Mouse (Mus musculus) forebrain, embryonic 15.5 days (tissue): ENCODE results near the gene Csf3. TPM values are rescaled to one million over a fixed set of nuclear protein-coding genes. Genes with fewer than 3 reads are reported as not detected.
A peak's percentile ranks its signal among the peaks of the same experiment; 100 is the strongest.
"Not testable (repeated sequence)": the region's sequence is repeated elsewhere in the genome, so short reads cannot be mapped to it uniquely, and the experiment has no call there.

Experiments
- ATAC-seq: fragments of 200-750 bp; cut with Nextera tagmentation; replicated peaks from 2 replicates; pipeline ENCODE4 v1.8.0; 2017; ENCODE audit warnings: mild to moderate bottlenecking, moderate TSS enrichment, moderate library complexity
- H3K27ac ChIP-seq: fragments of 300-500 bp; sonication (generic); replicated peaks from 2 replicates; pipeline ENCODE4 v1.5.1; 2015; ENCODE audit warnings: mild to moderate bottlenecking, inconsistent platforms
- H3K27me3 ChIP-seq: fragments of 300-500 bp; sonication (generic); 2 replicates; pipeline ENCODE4 v1.6.1; 2015; ENCODE audit warnings: inconsistent platforms
- H3K36me3 ChIP-seq: fragments of 300-500 bp; sonication (generic); 2 replicates; pipeline ENCODE4 v1.6.1; 2015; ENCODE audit warnings: mild to moderate bottlenecking, inconsistent platforms
- H3K4me1 ChIP-seq: fragments of 300-500 bp; sonication (generic); 2 replicates; pipeline ENCODE4 v1.6.1; 2015; ENCODE audit warnings: inconsistent platforms
- H3K4me2 ChIP-seq: fragments of 300-500 bp; sonication (generic); replicated peaks from 2 replicates; pipeline ENCODE4 v1.6.1; 2015; ENCODE audit warnings: mild to moderate bottlenecking, inconsistent platforms
- H3K4me3 ChIP-seq: fragments of 300-500 bp; sonication (generic); 2 replicates; pipeline ENCODE4 v1.5.1; 2015; ENCODE audit warnings: mild to moderate bottlenecking, inconsistent platforms
- H3K9ac ChIP-seq: fragments of 300-500 bp; sonication (generic); replicated peaks from 2 replicates; pipeline ENCODE4 v1.6.1; 2015; ENCODE audit warnings: mild to moderate bottlenecking, inconsistent platforms
- H3K9me3 ChIP-seq: fragments of 300-500 bp; sonication (generic); 2 replicates; pipeline ENCODE4 v1.6.1; 2016; ENCODE audit warnings: inconsistent platforms
- WGBS: fragments of 180-500 bp; shearing (Covaris S2); methylation state at CpG from one replicate; pipeline ENCODE4 v1.1.7; 2015; ENCODE audit warnings: mixed read lengths; 5-methylcytosine and 5-hydroxymethylcytosine counted together
- polyA plus RNA-seq: library from polyadenylated mRNA; unstranded; fragments of >200 nt; fragmentation: Nextera tagmentation; extraction: Ambion mirVana; gene quantifications from 2 replicates; pipeline ENCODE4 v1.2.1, GENCODE M21; 2015

The Csf3 gene
- polyA plus RNA-seq, 1 experiment from 2014 or later = not detected

DNA sequence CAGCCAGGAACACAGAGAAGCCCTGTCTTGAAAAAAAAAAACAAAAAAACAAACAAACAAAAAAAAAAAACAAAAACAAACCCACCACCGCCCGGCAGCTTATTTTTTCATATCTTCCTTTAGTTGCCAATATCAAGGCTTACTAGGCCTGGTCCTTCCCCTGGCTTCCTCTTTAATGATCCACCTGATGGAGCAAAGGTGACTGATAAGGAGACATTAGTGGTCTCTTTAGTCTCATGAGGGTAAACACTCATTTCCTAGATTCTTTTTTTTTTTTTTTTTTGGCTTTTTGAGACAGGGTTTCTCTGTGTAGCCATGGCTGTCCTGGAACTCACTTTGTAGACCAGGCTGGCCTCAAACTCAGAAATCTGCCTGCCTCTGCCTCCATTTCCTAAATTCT is 36.2 kb downstream of the Csf3 start:
- not testable (repeated sequence) for H3K9ac ChIP-seq, H3K36me3 ChIP-seq, H3K27me3 ChIP-seq, H3K4me2 ChIP-seq, H3K27ac ChIP-seq, H3K9me3 ChIP-seq, H3K4me3 ChIP-seq, ATAC-seq
- H3K4me1 ChIP-seq = peaks cover 36% of the 10 kb centered on the region
- 89% methylated on average over 2 of the region's 2 CpGs for WGBS

DNA sequence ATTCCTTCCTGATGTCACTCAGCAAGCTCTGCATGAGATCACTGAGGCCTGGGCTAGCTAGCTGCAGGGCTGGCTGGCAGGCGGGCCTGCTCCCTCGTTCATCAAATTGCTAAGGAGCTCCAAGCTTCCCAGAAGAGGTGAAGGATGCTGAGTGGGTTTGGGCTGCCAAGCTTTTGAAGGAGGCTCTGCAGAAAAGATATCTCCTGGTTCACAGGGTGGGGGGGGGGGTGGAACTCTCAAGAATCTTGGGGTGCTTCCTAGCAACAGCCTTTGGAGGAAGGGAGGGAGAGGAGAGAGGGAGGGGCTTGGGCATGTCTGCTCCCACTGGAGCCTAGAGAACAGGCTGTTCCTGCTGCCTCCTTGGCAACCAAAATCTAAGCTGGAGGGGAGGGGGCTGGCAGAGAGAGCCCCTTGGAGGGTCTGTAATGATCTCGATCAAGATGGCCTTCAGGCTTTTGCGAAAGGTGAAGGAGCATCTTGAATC is 37.4 kb downstream of the Csf3 start:
- Histone ChIP-seq H3K4me1 (peaks cover 42% of the 10 kb centered on the region), H3K9ac (no peak overlapping the region; the same call in 1 of the 2 replicates), H3K27ac (peak overlapping the region; percentile 97), H3K4me3 (no peak overlapping the region), H3K9me3 (no peaks in the 10 kb centered on the region), H3K4me2 (no peak overlapping the region; the same call in 1 of the 2 replicates), H3K36me3 (no peaks in the 10 kb centered on the region), H3K27me3 (no peaks in the 10 kb centered on the region)
- WGBS = 17% methylated on average over 4 of the region's 4 CpGs
- ATAC-seq = peak; percentile 51

DNA sequence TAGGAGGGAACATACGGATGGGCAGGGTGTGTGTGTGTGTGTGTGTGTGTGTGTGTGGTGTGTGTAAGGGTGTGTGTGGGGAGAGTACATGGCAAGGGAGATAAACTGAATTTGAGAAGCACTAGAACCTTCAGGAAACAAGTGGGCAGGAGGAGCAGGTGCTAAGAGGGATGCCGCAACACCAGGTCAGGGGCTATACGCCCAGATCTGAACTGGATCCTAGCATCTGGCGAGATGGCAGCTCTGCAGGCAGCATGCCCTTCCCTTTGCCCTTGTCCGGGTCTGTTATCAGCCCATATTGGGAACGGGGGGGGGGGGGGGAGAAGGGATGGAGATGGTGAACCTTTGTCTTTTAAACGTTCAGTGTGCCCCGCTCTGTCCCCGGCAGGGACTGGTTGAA is 37.9 kb downstream of the Csf3 start:
- 63% methylated on average over 9 of the region's 9 CpGs for WGBS
- no peak overlapping the region for H3K4me3 ChIP-seq
- no peaks in the 10 kb centered on the region for H3K36me3 ChIP-seq
- ATAC-seq = no peak
- H3K9me3 ChIP-seq = no peaks in the 10 kb centered on the region
- no peaks in the 10 kb centered on the region for H3K27me3 ChIP-seq
- peaks cover 46% of the 10 kb centered on the region for H3K4me1 ChIP-seq
- H3K4me2 ChIP-seq = no peak overlapping the region; the same call in 1 of the 2 replicates
- H3K27ac ChIP-seq = peak overlapping the region; percentile 97
- no peak overlapping the region; the same call in 1 of the 2 replicates for H3K9ac ChIP-seq

DNA sequence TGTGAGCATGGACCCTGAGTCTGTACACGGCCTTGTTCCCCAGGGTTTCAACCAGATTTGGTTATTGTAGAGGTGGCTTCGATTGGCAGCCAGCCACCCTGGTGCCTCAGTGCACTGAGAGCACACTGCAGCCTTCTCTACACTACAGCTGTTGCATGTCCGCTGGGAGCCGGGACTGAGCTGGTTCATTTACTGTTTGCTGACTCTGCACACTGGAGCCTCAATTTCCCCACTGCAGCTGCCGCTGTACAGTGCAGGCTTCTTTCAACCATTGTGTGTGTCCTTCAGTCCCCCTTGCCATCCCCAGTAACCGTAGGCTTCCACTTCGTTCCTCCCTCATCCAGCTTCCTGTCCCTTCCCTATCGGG is 38.9 kb downstream of the Csf3 start:
- Histone ChIP-seq H3K4me2 (peak overlapping the region; percentile 65), H3K36me3 (no peaks in the 10 kb centered on the region), H3K4me1 (peaks cover 57% of the 10 kb centered on the region), H3K9me3 (no peaks in the 10 kb centered on the region), H3K27ac (peak overlapping the region; percentile 97), H3K9ac (peak overlapping the region; percentile 99), H3K4me3 (peak overlapping the region; percentile 65), H3K27me3 (no peaks in the 10 kb centered on the region)
- 3% methylated on average over 8 of the region's 8 CpGs for whole genome bisulfite sequencing
- ATAC-seq = 0 out of 2 replicates have a peak, but pooled peaks have one; percentile 11

DNA sequence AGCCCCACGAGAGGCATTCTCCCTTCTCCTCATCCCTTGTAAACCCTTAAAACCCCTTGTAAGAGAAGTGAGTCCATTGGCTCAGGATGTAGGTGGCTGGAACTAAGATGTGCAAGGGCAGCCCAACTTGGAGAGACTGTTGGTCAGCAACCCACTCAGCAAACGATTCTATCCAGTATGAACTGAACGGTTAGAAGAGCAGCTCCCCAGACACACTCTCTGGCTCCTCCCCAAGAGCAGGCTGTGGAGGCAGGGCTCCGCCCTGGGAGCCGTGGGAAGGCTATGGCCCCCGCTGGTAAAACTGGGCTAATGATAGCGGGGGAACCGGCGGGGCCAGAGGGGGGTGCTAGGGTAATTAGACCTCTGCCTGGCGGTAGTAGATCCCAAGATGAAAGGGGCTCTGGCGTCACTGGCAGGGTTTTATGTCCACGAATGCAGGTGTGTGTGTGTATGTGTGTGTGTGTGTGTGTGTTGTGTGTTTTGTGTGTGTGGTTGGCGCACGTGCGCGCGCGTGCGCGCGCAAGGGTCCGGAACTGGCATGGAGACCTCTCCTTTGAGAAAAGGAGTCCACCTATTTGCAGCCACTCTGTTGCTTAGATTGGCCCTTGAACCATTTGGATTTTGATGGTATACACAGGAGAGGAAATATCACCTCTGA is 39.5 kb downstream of the Csf3 start, which contains the start of gene Thra:
Gene Thra (plus strand): TSS at position 246 of the 658 bp plus-strand sequence.
- Histone ChIP-seq H3K9me3 (no peaks in the 10 kb centered on the region), H3K36me3 (no peaks in the 10 kb centered on the region), H3K4me1 (peaks cover 62% of the 10 kb centered on the region), H3K9ac (peak within 1 kb of the TSS; percentile 99), H3K27me3 (no peaks in the 10 kb centered on the region), H3K27ac (peak within 1 kb of the TSS; percentile 97), H3K4me3 (peak within 1 kb of the TSS; percentile 65), H3K4me2 (peak within 1 kb of the TSS; percentile 65)
- peak; percentile 33 for ATAC-seq
- 0% methylated on average over 22 of the region's 22 CpGs for WGBS

DNA sequence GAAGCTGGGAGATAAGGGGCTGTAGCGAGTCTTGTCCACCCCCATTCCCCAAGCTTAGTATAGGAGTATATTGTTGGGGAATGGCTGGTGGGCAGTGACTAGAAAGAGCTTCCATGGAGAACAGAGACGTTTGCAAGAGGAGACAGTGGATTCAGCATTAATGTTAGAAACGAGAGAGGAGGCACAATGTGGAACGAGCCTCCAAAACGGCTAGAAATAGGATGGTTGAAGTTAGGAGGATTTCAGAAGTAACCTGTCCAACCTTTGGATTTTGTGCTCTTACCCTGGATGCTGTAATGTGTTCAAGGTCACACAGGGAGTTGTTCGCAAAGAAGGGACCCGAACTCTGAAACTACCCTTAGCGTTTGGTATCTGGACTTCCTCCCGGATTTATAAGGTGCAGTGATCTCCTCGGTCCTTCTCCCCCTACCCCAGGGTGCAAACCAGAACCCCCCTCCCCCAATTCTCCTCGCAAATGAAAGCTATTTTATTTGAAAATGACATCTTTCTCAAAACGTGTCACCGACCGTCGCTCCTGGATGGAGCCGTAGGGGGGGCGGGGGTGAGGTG is 40.1 kb downstream of the Csf3 start:
- H3K9me3 ChIP-seq = no peaks in the 10 kb centered on the region
- H3K27me3 ChIP-seq = no peaks in the 10 kb centered on the region
- peak overlapping the region; percentile 65 for H3K4me2 ChIP-seq
- H3K36me3 ChIP-seq = no peaks in the 10 kb centered on the region
- H3K4me1 ChIP-seq = peaks cover 69% of the 10 kb centered on the region
- no peak for ATAC-seq
- H3K27ac ChIP-seq = peak overlapping the region; percentile 97
- H3K4me3 ChIP-seq = peak overlapping the region; percentile 65
- WGBS = under 1% methylated on average over 17 of the region's 17 CpGs
- peak overlapping the region; percentile 99 for H3K9ac ChIP-seq

DNA sequence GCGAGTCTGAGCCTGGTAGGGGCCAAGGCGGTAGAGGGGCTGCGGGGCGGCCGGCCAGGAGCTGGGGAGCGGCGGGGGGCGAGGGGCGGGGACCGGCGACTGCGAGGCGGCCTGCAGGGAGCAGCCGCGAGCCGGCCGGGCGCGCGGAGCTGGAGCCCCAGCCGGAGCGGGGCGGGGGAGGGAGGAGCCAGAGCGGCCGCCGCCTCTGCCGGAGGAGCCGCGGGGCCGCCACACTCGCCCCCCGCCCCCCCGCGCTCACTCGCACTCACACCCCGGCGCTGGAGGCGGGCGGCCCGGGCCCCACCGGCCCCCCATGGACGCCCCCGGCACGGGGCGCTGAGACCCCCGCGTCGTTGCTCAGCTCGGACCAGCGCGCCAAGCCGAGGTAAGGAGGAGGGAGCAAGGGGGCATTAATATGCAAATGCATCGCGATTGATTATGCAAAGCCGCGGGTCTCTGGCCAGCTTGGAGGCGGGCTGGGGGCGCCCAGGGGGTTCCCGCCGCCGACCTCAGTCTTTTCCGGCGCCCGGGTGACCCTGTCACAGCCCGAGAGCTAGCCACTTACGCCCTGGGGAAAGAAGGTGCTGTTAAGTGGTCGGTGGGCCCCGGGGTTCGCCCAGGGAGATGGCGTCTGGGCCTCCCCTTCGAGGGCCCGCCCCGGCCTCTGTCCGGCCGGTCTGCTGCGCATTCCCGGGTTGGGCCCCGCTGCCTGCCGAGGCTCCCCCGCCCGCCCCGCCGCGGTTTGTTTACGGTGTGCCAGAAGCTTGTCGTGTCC is 40.7 kb downstream of the Csf3 start:
- H3K9ac ChIP-seq = peak overlapping the region; percentile 99
- H3K4me3 ChIP-seq = peak overlapping the region; percentile 65
- peak; percentile 69 for ATAC-seq
- peaks cover 75% of the 10 kb centered on the region for H3K4me1 ChIP-seq
- no peaks in the 10 kb centered on the region for H3K27me3 ChIP-seq
- no peaks in the 10 kb centered on the region for H3K36me3 ChIP-seq
- whole genome bisulfite sequencing = under 1% methylated on average over 83 of the region's 86 CpGs
- peak overlapping the region; percentile 65 for H3K4me2 ChIP-seq
- peak overlapping the region; percentile 97 for H3K27ac ChIP-seq
- no peaks in the 10 kb centered on the region for H3K9me3 ChIP-seq

DNA sequence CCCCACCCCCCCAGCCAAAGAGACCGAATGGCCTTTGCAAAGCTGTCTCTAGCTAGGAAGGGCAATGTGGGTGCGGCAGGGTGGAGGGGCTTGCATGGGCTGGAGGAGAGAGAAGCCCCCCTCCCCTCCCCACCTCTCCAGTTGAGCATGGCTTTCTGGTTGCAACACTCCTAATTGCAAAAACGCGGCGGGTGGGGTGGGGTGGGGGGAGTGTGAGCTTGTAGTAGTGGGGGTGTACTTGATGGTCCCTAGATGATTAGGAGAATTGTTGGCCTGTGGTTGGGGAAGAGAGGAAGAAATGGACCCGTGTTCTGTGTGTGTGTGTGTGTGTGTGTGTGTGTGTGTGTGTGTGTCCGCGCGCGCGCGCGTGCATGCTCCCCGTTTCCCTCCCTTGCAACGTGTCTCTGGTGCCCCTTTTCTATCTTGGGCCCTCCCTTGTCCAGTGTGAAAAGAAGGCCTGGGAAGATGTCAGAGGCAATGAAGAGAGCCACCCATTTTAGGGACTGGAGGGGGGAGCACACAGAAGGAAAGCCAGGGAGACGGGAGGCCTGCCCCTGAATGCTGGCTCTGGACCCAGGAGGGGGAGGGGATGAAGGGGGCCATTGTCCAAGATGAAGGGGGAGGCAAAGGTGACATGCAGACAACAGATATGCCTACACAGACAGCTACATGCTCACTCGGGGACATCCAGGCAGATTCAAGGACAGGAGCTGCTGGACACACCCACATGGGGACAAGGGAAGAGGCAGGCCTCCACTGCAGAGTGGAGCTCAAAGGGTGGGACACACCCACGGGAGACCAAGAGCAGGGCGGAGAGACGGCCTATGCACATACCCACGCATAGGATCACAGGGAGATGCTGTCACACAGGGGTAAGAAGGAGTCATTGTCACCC is 41.6 kb downstream of the Csf3 start:
- Histone ChIP-seq H3K27ac (peak overlapping the region; percentile 97), H3K4me1 (peaks cover 81% of the 10 kb centered on the region), H3K4me2 (peak overlapping the region; percentile 65), H3K9ac (peak overlapping the region; percentile 99), H3K9me3 (no peaks in the 10 kb centered on the region), H3K4me3 (peak overlapping the region; percentile 65), H3K36me3 (no peaks in the 10 kb centered on the region), H3K27me3 (no peaks in the 10 kb centered on the region)
- no peak; the same call in 1 of the 2 replicates for ATAC-seq
- under 1% methylated on average over 21 of the region's 21 CpGs for WGBS

DNA sequence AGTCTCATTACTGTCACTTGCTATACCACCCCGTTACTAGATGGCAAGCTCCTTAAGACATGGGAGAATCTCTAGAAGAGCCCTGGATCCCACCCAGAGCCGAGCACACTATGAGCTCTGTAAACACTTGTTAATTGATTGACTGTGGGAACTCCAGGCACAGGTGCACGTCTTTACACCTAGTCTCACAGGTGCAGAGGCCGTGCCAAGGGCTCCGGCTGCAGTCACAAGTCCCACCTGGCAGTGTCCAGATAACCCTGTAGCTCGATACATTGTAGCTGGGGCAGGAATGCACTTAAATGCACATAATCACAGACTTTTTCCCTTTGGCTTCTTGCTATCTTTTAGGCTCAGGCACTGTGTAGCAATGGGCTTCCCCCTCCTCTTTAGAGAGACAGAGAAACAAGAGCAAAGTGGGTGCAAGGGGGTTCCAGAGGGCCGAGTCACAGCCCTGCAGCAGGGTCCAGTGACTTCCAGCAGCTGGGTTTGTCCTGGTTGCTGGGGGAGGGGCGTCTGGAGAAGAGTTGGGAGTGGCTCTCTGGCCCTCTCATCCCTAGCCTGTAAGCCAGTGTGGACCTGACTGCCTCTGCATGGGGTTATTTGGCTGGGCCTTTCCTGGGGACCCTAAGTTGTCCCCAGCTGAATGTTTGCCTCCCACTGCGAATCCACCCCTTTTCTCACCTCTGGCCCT is 42.7 kb downstream of the Csf3 start:
- H3K27me3 ChIP-seq = no peaks in the 10 kb centered on the region
- peaks cover 81% of the 10 kb centered on the region for H3K4me1 ChIP-seq
- peak overlapping the region; percentile 65 for H3K4me2 ChIP-seq
- H3K4me3 ChIP-seq = peak overlapping the region; percentile 65
- ATAC-seq = no peak
- H3K36me3 ChIP-seq = no peaks in the 10 kb centered on the region
- H3K9me3 ChIP-seq = no peaks in the 10 kb centered on the region
- WGBS = 2% methylated on average over 9 of the region's 9 CpGs
- H3K9ac ChIP-seq = peak overlapping the region; percentile 99
- H3K27ac ChIP-seq = peak overlapping the region; percentile 97

DNA sequence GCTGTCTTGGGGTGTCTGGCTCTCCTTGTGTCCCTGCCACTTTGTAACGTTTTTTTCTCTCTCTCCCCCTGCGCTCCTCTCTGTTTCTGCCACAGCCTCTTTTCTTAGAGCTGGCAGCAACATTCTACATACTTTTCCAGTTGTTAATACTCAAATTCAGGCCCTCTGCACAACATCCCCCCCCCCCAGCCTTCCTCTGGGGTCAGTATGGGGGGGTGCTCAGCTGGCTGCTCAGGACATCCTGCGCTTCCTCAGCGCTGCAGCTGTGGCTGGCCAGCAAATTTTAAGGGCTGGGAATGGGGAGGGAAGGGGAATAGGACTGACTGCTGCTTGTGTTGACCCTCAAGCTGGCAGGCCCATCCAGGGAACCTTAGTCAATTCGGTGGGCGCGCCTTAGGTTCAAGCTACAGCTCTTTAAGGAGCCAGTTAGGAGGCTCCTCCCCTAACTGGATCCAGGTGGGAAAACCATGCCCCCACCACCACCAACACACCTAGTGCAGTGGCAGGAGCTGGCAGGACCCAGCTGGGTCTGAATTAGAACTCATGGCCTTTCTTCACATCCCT is 43.5 kb downstream of the Csf3 start:
- Histone ChIP-seq H3K9ac (peak overlapping the region; percentile 99), H3K4me3 (peak overlapping the region; percentile 65), H3K4me2 (peak overlapping the region; percentile 65), H3K4me1 (peaks cover 82% of the 10 kb centered on the region), H3K27me3 (no peaks in the 10 kb centered on the region), H3K27ac (peak overlapping the region; percentile 97), H3K9me3 (no peaks in the 10 kb centered on the region), H3K36me3 (no peaks in the 10 kb centered on the region)
- 30% methylated on average over 7 of the region's 7 CpGs for WGBS
- no peak for ATAC-seq
